Mouse (Mus musculus) kidney, postnatal 36 days (tissue): ENCODE measurements at regions not wholly inside any gene's neighbourhood (a gene's known extent, or its start where the extent isn't known, plus 50 kb on each side); places are given as distances from the start of the nearest gene placed in this dataset.

ENCODE experiments used
- DNase-seq, 2 experiments: peaks; one replicate each; pipeline ENCODE4 v3.0.0; 2021 to 2022; ENCODE audit warnings: mixed read lengths in 2 of 2

GRCm38 (mm10) chr3:41353021-41353420, 202.5 kb upstream of the Jade1 start:
- no peak for DNase-seq

GRCm38 (mm10) chr3:41351786-41352185, 203.7 kb upstream of the Jade1 start:
- DNase-seq = no peak

GRCm38 (mm10) chr3:41351091-41351685, 204.3 kb upstream of the Jade1 start:
- peak; percentile 62 to 73 for DNase-seq

- no peak for DNase-seq
These were observed 205.2 kb upstream of the Jade1 start for GRCm38 (mm10) chr3:41350331-41350730.

GRCm38 (mm10) chr3:41348795-41349194, 206.7 kb upstream of the Jade1 start:
- peak; percentile 53 to 78 for DNase-seq

GRCm38 (mm10) chr3:41346863-41347262, 208.7 kb upstream of the Jade1 start:
- no peak for DNase-seq

GRCm38 (mm10) chr3:41343431-41343830, 212.1 kb upstream of the Jade1 start:
- no peak for DNase-seq

- DNase-seq = no peak
These were observed 223.1 kb upstream of the Jade1 start for GRCm38 (mm10) chr3:41332481-41332880.

GRCm38 (mm10) chr3:41330356-41330755, 225.2 kb upstream of the Jade1 start:
- no peak for DNase-seq

- no peak for DNase-seq
These were observed 226.7 kb upstream of the Jade1 start for GRCm38 (mm10) chr3:41328828-41329227.

- peak in 1 of 2 experiments; percentile 6 for DNase-seq
These were observed 229.1 kb upstream of the Jade1 start for GRCm38 (mm10) chr3:41326211-41327104.

- no peak for DNase-seq
These were observed 233.7 kb upstream of the Jade1 start for GRCm38 (mm10) chr3:41321808-41322207.

GRCm38 (mm10) chr3:41319214-41319856, 236.2 kb upstream of the Jade1 start:
- no peak for DNase-seq

GRCm38 (mm10) chr3:41318232-41319131, 235.6 kb upstream of the Pgrmc2 start:
- DNase-seq = no peak

- DNase-seq = no peak
These were observed 234.3 kb upstream of the Pgrmc2 start for GRCm38 (mm10) chr3:41317170-41317569.

GRCm38 (mm10) chr3:41312492-41312891, 229.6 kb upstream of the Pgrmc2 start:
- no peak for DNase-seq

GRCm38 (mm10) chr3:41307400-41308028, 224.7 kb upstream of the Pgrmc2 start:
- DNase-seq = no peak

GRCm38 (mm10) chr3:41302805-41303204, 220.0 kb upstream of the Pgrmc2 start:
- no peak for DNase-seq

- no peak for DNase-seq
These were observed 215.9 kb upstream of the Pgrmc2 start for GRCm38 (mm10) chr3:41298776-41299175.

GRCm38 (mm10) chr3:41296152-41296809, 213.4 kb upstream of the Pgrmc2 start:
- DNase-seq = no peak

- DNase-seq = peak; percentile 30 to 41
These were observed 212.3 kb upstream of the Pgrmc2 start for GRCm38 (mm10) chr3:41295150-41295549.
